Mouse (Mus musculus) heart, postnatal 0 days (tissue): Measurements from ENCODE around the gene Dhdds.

Experiments
- CTCF ChIP-seq: IDR thresholded peaks from 2 replicates; pipeline ENCODE4 v1.5.1; 2016; ENCODE audit warnings: antibody characterized with exemption, control low read depth, low read depth
- EP300 ChIP-seq: IDR thresholded peaks from 2 replicates; pipeline ENCODE4 v1.6.1; 2016; ENCODE audit warnings: antibody characterized with exemption, low read depth

- TF ChIP-seq CTCF, result no peak
- no peak for TF ChIP-seq EP300
Measured at GRCm38 (mm10) chr4:134047648-134048047, 46.9 kb upstream of the Dhdds start.
